Mouse (Mus musculus) stomach, embryonic 15.5 days (tissue): Measurements from ENCODE around the gene Rasgrp3. TPM values are rescaled to one million over a fixed set of nuclear protein-coding genes. Genes with fewer than 3 reads are reported as not detected.

ENCODE experiments used
- ATAC-seq: fragments of 200-750 bp; cut with Nextera tagmentation; 2 replicates; pipeline ENCODE4 v1.8.0; 2017; ENCODE audit warnings: low read depth, moderate number of reproducible peaks, moderate TSS enrichment; ENCODE audit not compliant: insufficient read depth, low FRiP score
- H3K27ac ChIP-seq: fragments of 300-500 bp; sonication (generic); 2 replicates; pipeline ENCODE4 v1.5.1; 2015; ENCODE audit warnings: mild to moderate bottlenecking, inconsistent platforms
- H3K27me3 ChIP-seq: fragments of 300-500 bp; sonication (generic); replicated peaks from 2 replicates; pipeline ENCODE4 v1.6.1; 2015; ENCODE audit warnings: inconsistent platforms
- H3K36me3 ChIP-seq: fragments of 300-500 bp; sonication (generic); 2 replicates; pipeline ENCODE4 v1.6.1; 2015; ENCODE audit warnings: inconsistent platforms
- H3K4me1 ChIP-seq: fragments of 300-500 bp; sonication (generic); 2 replicates; pipeline ENCODE4 v1.6.1; 2015; ENCODE audit warnings: inconsistent platforms
- H3K4me2 ChIP-seq: fragments of 300-500 bp; sonication (generic); 2 replicates; pipeline ENCODE4 v1.6.1; 2015; ENCODE audit warnings: mild to moderate bottlenecking, inconsistent platforms
- H3K4me3 ChIP-seq: fragments of 300-500 bp; sonication (generic); replicated peaks from 2 replicates; pipeline ENCODE4 v1.5.1; 2015; ENCODE audit warnings: inconsistent platforms
- H3K9ac ChIP-seq: fragments of 300-500 bp; sonication (generic); 2 replicates; pipeline ENCODE4 v1.6.1; 2015; ENCODE audit warnings: inconsistent platforms
- H3K9me3 ChIP-seq: fragments of 300-500 bp; sonication (generic); 2 replicates; pipeline ENCODE4 v1.6.1; 2016; ENCODE audit warnings: inconsistent platforms
- WGBS: fragments of 180-500 bp; shearing (Covaris S2); methylation state at CpG from one replicate; pipeline ENCODE4 v1.1.7; 2015; 5-methylcytosine and 5-hydroxymethylcytosine counted together
- polyA plus RNA-seq: library from polyadenylated mRNA; unstranded; fragments of >200 nt; fragmentation: Nextera tagmentation; extraction: Ambion mirVana; gene quantifications from 2 replicates; pipeline ENCODE4 v1.2.1, GENCODE M21; 2015

Gene Rasgrp3
- polyA plus RNA-seq, 1 experiment from 2014 or later, result 15.2 TPM

- H3K4me1 ChIP-seq, result peaks cover 6% of the 10 kb centered on the region; the same call in 1 of the 2 replicates
- no peaks in the 10 kb centered on the region for H3K27me3 ChIP-seq
- no peaks in the 10 kb centered on the region for H3K9me3 ChIP-seq
- H3K4me2 ChIP-seq, result peak within 1 kb of the TSS; percentile 83
- peak within 1 kb of the TSS; percentile 45 for H3K27ac ChIP-seq
- peak within 1 kb of the TSS; percentile 76 for H3K9ac ChIP-seq
- ATAC-seq, result peak; percentile 97
- H3K36me3 ChIP-seq, result no peaks in the 10 kb centered on the region
- WGBS, result 0% methylated on average over 56 of the region's 56 CpGs
- H3K4me3 ChIP-seq, result peak within 1 kb of the TSS; percentile 90
Measured at GRCm38 (mm10) chr17:75551512-75552400, 116.1 kb downstream of the Rasgrp3 start, which contains the start of gene Fam98a. TSS of gene Fam98a (minus strand) at chr17:75551946.

- Histone ChIP-seq H3K27ac (no peak overlapping the region), H3K4me1 (no peaks in the 10 kb centered on the region), H3K36me3 (no peaks in the 10 kb centered on the region), H3K27me3 (no peaks in the 10 kb centered on the region), H3K4me3 (no peak overlapping the region), H3K9ac (no peak overlapping the region), H3K9me3 (no peaks in the 10 kb centered on the region), H3K4me2 (no peak overlapping the region)
- 43% methylated on average over 3 of the region's 3 CpGs for WGBS
- ATAC-seq, result no peak
Measured at GRCm38 (mm10) chr17:75557031-75557430, 121.3 kb downstream of the Rasgrp3 start.

- WGBS, result 87% methylated on average over 2 of the region's 2 CpGs
- no peak overlapping the region for H3K9ac ChIP-seq
- no peak for ATAC-seq
- no peaks in the 10 kb centered on the region for H3K4me1 ChIP-seq
- no peaks in the 10 kb centered on the region for H3K9me3 ChIP-seq
- no peak overlapping the region for H3K27ac ChIP-seq
- no peaks in the 10 kb centered on the region for H3K36me3 ChIP-seq
- no peaks in the 10 kb centered on the region for H3K27me3 ChIP-seq
- H3K4me2 ChIP-seq, result no peak overlapping the region
- H3K4me3 ChIP-seq, result no peak overlapping the region
Measured at GRCm38 (mm10) chr17:75558041-75558440, 122.3 kb downstream of the Rasgrp3 start.

GRCm38 (mm10) chr17:75575608-75576007 is 139.9 kb downstream of the Rasgrp3 start:
- Histone ChIP-seq H3K9me3 (no peaks in the 10 kb centered on the region), H3K36me3 (no peaks in the 10 kb centered on the region), H3K4me1 (no peaks in the 10 kb centered on the region), H3K4me2 (no peak overlapping the region), H3K9ac (no peak overlapping the region), H3K4me3 (no peak overlapping the region), H3K27me3 (no peaks in the 10 kb centered on the region), H3K27ac (no peak overlapping the region)
- WGBS, result 45% methylated on average over 7 of the region's 7 CpGs
- no peak for ATAC-seq

Other genes starting within 250 kb of the Rasgrp3 start
- gene Fam98a, start 116.0 kb downstream of the Rasgrp3 start, polyA plus RNA-seq, result 26.6 and 28.7 TPM in 2 replicates